ENCODE assay signal across 12 mouse cellular contexts in genomic region chr2:28211531-28212281, GRCm38 (mm10). TPM values are rescaled to one million over a fixed set of nuclear protein-coding genes. Genes with fewer than 3 reads are reported as not detected.
DNase-seq lines count a peak whose midpoint lies in the region; ATAC-seq and TF ChIP-seq lines count a peak whose summit lies in the region.
"Had no signal": no experiment of that assay in that cellular context is flagged by ENCODE, and none has a peak within 500 bp of the region (broad histone marks: within the 10 kb centered on the region; RNA-seq: fewer than 3 reads in every experiment).

No protein-coding gene starts in this region.

- peaks cover 30% of the 10 kb centered on the region for H3K4me1 ChIP-seq in forebrain, embryonic 16.5 days (replicated peaks; ENCODE audit: control insufficient read depth, insufficient read depth, low read length)

- DNase-seq in cerebellum, adult 9-10 months: peak; percentile 71
- no peak for DNase-seq in cerebellum, adult 11 months
- DNase-seq in left cerebral cortex, adult 2 months (ENCODE audit: extremely low spot score in 1 of 2, low spot score in 2 of 2): no peak
- no peak for DNase-seq in left cerebral cortex, adult 11 months (ENCODE audit: low spot score)
- peak; percentile 22 to 54 for DNase-seq in kidney, postnatal 4 days
- no peak for DNase-seq in heart, adult 18-20 months
- DNase-seq in ovary, postnatal 36 days (ENCODE audit: low spot score): no peak
- DNase-seq: heart, postnatal 36 days; thymus, postnatal 14 days had no signal

- TF ChIP-seq CTCF in left cerebral cortex, adult 2 months (IDR thresholded peaks at IDR 0.05): no peak

- H3K27ac ChIP-seq in left cerebral cortex, adult 2 months: peak overlapping the region; percentile 91
- peak overlapping the region; percentile 46 for H3K27ac ChIP-seq in forebrain, embryonic 16.5 days (ENCODE audit: low read length)
- H3K27ac ChIP-seq: macrophage had no signal

- WGBS in forebrain, embryonic 16.5 days: 31% methylated on average over 22 of the region's 22 CpGs

- H3K4me3 ChIP-seq in left cerebral cortex, adult 2 months: peak overlapping the region; percentile 88
- no peak overlapping the region for H3K4me3 ChIP-seq in forebrain, embryonic 16.5 days (replicated peaks; ENCODE audit: low read length)

- H3K9ac ChIP-seq in forebrain, embryonic 16.5 days (replicated peaks; ENCODE audit: low read depth, low read length): 0 out of 2 replicates have a peak overlapping the region, but pooled peaks have one; percentile 13

- peaks cover 7% of the 10 kb centered on the region for H3K36me3 ChIP-seq in forebrain, embryonic 16.5 days (ENCODE audit: control insufficient read depth, insufficient read depth)

- peak; percentile 34 for ATAC-seq in forebrain, embryonic 16.5 days

- no peaks in the 10 kb centered on the region for H3K9me3 ChIP-seq in forebrain, embryonic 16.5 days (ENCODE audit: control insufficient read depth, low read length)

- H3K4me2 ChIP-seq in forebrain, embryonic 16.5 days (ENCODE audit: low read length): no peak overlapping the region; the same call in 1 of the 2 replicates
- H3K4me2 ChIP-seq: liver, embryonic 11.5 days had no signal

- H3K27me3 ChIP-seq in forebrain, embryonic 16.5 days (replicated peaks; ENCODE audit: control insufficient read depth, insufficient read depth, low read length): no peaks in the 10 kb centered on the region

- intact Hi-C loops in left cerebral cortex, adult 2 months (cut with DNase I): no loop called here

RNA-seq across cellular contexts. Expression of gene Olfm1, which starts 18.9 kb away (rescaled TPM):
- 1,000 to 10,000 TPM; 1,521 to 1,595 TPM for total RNA-seq in left cerebral cortex, adult 2 months (2021)
- polyA plus RNA-seq in forebrain, embryonic 16.5 days (2015; fragmentation: Nextera tagmentation; extraction: Ambion mirVana): 226 and 227 TPM in 2 replicates
- 10 to 100 TPM in 1 of 2 experiments, 1 to 10 TPM in 1; 9.4 to 10.3 TPM for total RNA-seq in heart, adult 18-20 months (2021)

Comparison
In these comparisons a context has a peak if more than half of its experiments do, and no peak if none do; other contexts are left out.
1. DNase-seq: peak in cerebellum, adult 9-10 months (single experiment) and kidney, postnatal 4 days (2 of 2); none in cerebellum, adult 11 months (single experiment), left cerebral cortex, adult 2 months (0 of 2), left cerebral cortex, adult 11 months (single experiment), heart, adult 18-20 months (0 of 2) and ovary, postnatal 36 days (single experiment).
2. RNA of gene Olfm1, which starts 18.9 kb away (total RNA-seq): 1,521 to 1,595 TPM in left cerebral cortex, adult 2 months; 9.4 to 10.3 TPM in heart, adult 18-20 months; every median in the first group is over 100 times any median in the second.